Mouse (Mus musculus) kidney, postnatal 0 days (tissue): ENCODE data around the gene Tgfb1. TPM values are rescaled to one million over a fixed set of nuclear protein-coding genes. Genes with fewer than 3 reads are reported as not detected.

ENCODE experiments used
- ATAC-seq: fragments of 200-750 bp; cut with Nextera tagmentation; replicated peaks from 2 replicates; pipeline ENCODE4 v1.8.0; 2017; ENCODE audit warnings: low read depth, moderate number of reproducible peaks, moderate TSS enrichment, moderate library complexity; ENCODE audit not compliant: low FRiP score
- DNase-seq: peaks from one replicate; pipeline ENCODE4 v3.0.0-alpha.2; 2016; ENCODE audit warnings: low spot score
- H3K27ac ChIP-seq: fragments of 300-500 bp; sonication (generic); 2 replicates; pipeline ENCODE4 v1.5.1; 2014; ENCODE audit warnings: mild to moderate bottlenecking
- H3K27me3 ChIP-seq: fragments of 300-500 bp; sonication (generic); 2 replicates; pipeline ENCODE4 v1.6.1; 2014; ENCODE audit warnings: low read length, mixed read lengths; ENCODE audit not compliant: insufficient read depth
- H3K36me3 ChIP-seq: fragments of 300-500 bp; sonication (generic); 2 replicates; pipeline ENCODE4 v1.6.1; 2014; ENCODE audit warnings: low read length, mixed read lengths; ENCODE audit not compliant: insufficient read depth
- H3K4me1 ChIP-seq: fragments of 300-500 bp; sonication (generic); replicated peaks from 2 replicates; pipeline ENCODE4 v1.6.1; 2014; ENCODE audit warnings: antibody characterized with exemption, low read length, mixed read lengths; ENCODE audit not compliant: insufficient read depth
- H3K4me2 ChIP-seq: fragments of 300-500 bp; sonication (generic); 2 replicates; pipeline ENCODE4 v1.6.1; 2014; ENCODE audit warnings: mild to moderate bottlenecking, low read length, moderate library complexity, mixed read lengths
- H3K4me3 ChIP-seq: fragments of 300-500 bp; sonication (generic); replicated peaks from 2 replicates; pipeline ENCODE4 v1.5.1; 2014; ENCODE audit warnings: low read depth, low read length
- H3K9ac ChIP-seq: fragments of 300-500 bp; sonication (generic); 2 replicates; pipeline ENCODE4 v1.6.1; 2014; ENCODE audit warnings: low read depth, low read length
- H3K9me3 ChIP-seq: fragments of 300-500 bp; sonication (generic); replicated peaks from 2 replicates; pipeline ENCODE4 v1.6.1; 2016; ENCODE audit warnings: low read length, inconsistent platforms, mixed read lengths
- CTCF ChIP-seq: IDR thresholded peaks from 2 replicates; pipeline ENCODE4 v1.5.1; 2016; ENCODE audit warnings: antibody characterized with exemption, low read depth, mild to moderate bottlenecking, moderate library complexity
- WGBS: fragments of 180-500 bp; shearing (Covaris S2); extraction: QIAGEN DNeasy Blood & Tissue Kit; methylation state at CpG from one replicate; pipeline ENCODE4 v1.1.7; 2014; 5-methylcytosine and 5-hydroxymethylcytosine counted together
- polyA plus RNA-seq: library from polyadenylated mRNA; unstranded; fragments of >200 nt; fragmentation: Nextera tagmentation; extraction: Ambion mirVana; gene quantifications from 2 replicates; pipeline ENCODE4 v1.2.1, GENCODE M21; 2015

Gene Tgfb1
- polyA plus RNA-seq, 1 experiment from 2014 or later, result 3.6 TPM

- Histone ChIP-seq H3K9me3 (no peaks in the 10 kb centered on the region), H3K4me1 (0 out of 2 replicates have a peak, but pooled peaks cover 4% of the 10 kb centered on the region), H3K27me3 (no peaks in the 10 kb centered on the region), H3K4me3 (peak overlapping the region; percentile 61), H3K36me3 (no peaks in the 10 kb centered on the region), H3K4me2 (peak overlapping the region; percentile 50), H3K27ac (0 out of 2 replicates have a peak overlapping the region, but pooled peaks have one; percentile 88), H3K9ac (0 out of 2 replicates have a peak overlapping the region, but pooled peaks have one; percentile 57)
- no peak; the same call in 1 of the 2 replicates for TF ChIP-seq CTCF
- DNase-seq, result peak; percentile 18
- ATAC-seq, result no peak
- 8% methylated on average over 6 of the region's 6 CpGs for WGBS
Measured at GRCm38 (mm10) chr7:25679971-25680370, 6.8 kb upstream of the Tgfb1 start.

DNA sequence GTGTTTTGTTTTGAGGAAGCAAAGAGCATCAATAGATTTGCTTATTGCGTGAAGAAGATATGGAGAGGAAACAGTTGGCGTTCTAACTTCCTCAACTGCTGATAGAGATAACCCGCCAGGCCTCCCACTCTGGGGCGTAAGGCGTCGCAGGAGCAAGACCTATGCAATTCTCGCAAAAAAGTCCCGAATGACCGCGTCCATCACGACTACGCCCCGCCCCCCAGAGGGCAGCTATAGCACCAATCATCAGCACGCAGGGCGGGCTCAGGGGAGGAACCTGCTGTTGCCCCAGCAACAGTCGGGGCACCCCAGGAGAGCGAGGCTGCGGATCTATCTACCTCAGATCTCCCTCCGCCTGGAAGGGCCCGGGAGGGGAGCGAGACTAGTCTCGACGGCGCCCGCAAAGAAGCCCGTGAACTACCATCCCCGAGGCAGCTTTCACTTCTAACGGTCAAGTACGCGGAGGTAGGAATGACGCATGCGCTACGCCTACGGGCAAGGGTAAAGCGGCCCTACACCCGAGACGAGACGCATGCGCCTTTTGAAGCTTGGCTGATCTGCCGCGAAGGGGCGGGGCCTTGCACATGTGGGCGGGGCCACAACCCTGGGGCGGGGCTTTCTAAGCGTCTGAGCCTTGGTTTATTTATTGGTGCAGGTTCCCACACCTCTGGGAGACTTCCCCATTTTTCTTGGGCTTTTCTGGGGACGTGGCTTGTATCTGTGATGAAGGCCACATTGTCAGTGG, 6.1 kb upstream of the Tgfb1 start, which contains the start of gene B9d2:
B9d2 (plus strand) TSS at position 267 of the 745 bp plus-strand sequence.
- Histone ChIP-seq H3K27ac (peak within 1 kb of the TSS; percentile 88), H3K27me3 (no peaks in the 10 kb centered on the region), H3K4me1 (0 out of 2 replicates have a peak, but pooled peaks cover 4% of the 10 kb centered on the region), H3K36me3 (no peaks in the 10 kb centered on the region), H3K9ac (peak within 1 kb of the TSS; percentile 57), H3K9me3 (no peaks in the 10 kb centered on the region), H3K4me3 (peak within 1 kb of the TSS; percentile 61), H3K4me2 (peak within 1 kb of the TSS; percentile 50)
- TF ChIP-seq CTCF, result peak; percentile 17; the same call in 1 of the 2 replicates
- ATAC-seq, result peak; percentile 97
- WGBS, result under 1% methylated on average over 46 of the region's 46 CpGs
- peak; percentile 98 for DNase-seq

- H3K4me2 ChIP-seq, result peak overlapping the region; percentile 50
- H3K27me3 ChIP-seq, result no peaks in the 10 kb centered on the region
- no peak for ATAC-seq
- H3K4me1 ChIP-seq, result 0 out of 2 replicates have a peak, but pooled peaks cover 10% of the 10 kb centered on the region
- H3K4me3 ChIP-seq, result peak overlapping the region; percentile 61; the same call in 1 of the 2 replicates
- no peaks in the 10 kb centered on the region for H3K9me3 ChIP-seq
- DNase-seq, result no peak
- H3K36me3 ChIP-seq, result no peaks in the 10 kb centered on the region
- TF ChIP-seq CTCF, result no peak
- WGBS, result 58% methylated on average over 15 of the region's 15 CpGs
- no peak overlapping the region for H3K27ac ChIP-seq
- H3K9ac ChIP-seq, result no peak overlapping the region
Measured at GRCm38 (mm10) chr7:25681341-25682231, 5.2 kb upstream of the Tgfb1 start.

DNA sequence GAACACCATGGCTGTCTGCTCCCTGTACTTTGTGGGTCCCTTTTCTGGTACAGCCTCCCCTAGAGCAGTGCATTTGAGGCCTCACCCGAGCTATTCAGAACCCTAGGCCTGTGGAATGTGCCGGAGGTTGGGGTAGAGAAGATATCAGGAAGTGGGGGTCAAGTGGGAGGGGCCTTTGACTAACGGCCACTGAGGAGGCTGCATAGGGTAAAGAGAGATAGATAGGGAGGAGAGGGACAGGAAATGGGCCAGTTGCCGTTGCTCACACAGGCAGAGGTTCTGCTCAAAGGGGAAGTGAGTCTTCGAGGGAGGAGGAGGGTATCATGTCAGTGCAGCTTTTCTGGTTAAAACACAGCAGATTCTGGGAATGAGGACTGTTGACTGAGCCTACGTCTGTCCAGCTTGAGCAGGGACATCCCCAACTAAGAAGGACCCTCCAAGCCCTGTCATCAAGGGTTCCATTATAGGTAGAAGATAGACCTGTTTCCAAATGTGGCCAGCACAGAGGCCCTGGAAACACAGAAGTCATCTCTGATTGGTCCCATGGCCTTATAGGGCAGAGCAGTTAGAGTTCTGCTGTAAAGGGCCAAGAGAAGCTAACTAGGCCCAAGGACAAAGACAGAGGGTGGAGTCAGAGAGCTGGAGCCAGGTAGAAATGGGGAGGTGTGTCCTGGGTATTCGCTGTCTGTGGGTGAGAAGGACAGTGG, 3.2 kb upstream of the Tgfb1 start:
- 54% methylated on average over 7 of the region's 7 CpGs for WGBS
- no peak for TF ChIP-seq CTCF
- DNase-seq, result peak; percentile 52

GRCm38 (mm10) chr7:25684659-25685058, 2.1 kb upstream of the Tgfb1 start:
- H3K4me2 ChIP-seq, result no peak overlapping the region
- DNase-seq, result no peak
- H3K9me3 ChIP-seq, result no peaks in the 10 kb centered on the region
- TF ChIP-seq CTCF, result no peak
- no peak overlapping the region for H3K9ac ChIP-seq
- H3K27me3 ChIP-seq, result no peaks in the 10 kb centered on the region
- no peak for ATAC-seq
- H3K36me3 ChIP-seq, result no peaks in the 10 kb centered on the region
- peaks cover 28% of the 10 kb centered on the region; the same call in 1 of the 2 replicates for H3K4me1 ChIP-seq
- no peak overlapping the region for H3K27ac ChIP-seq
- 86% methylated on average over 6 of the region's 6 CpGs for WGBS
- H3K4me3 ChIP-seq, result no peak overlapping the region

More for the DNA sequence above, 3.2 kb upstream of the Tgfb1 start:
- no peaks in the 10 kb centered on the region for H3K27me3 ChIP-seq
- H3K4me3 ChIP-seq, result no peak overlapping the region
- H3K9ac ChIP-seq, result no peak overlapping the region
- H3K4me2 ChIP-seq, result no peak overlapping the region
- peak overlapping the region; percentile 28; the same call in 1 of the 2 replicates for H3K27ac ChIP-seq
- no peak for ATAC-seq
- H3K4me1 ChIP-seq, result peaks cover 22% of the 10 kb centered on the region; the same call in 1 of the 2 replicates
- no peaks in the 10 kb centered on the region for H3K36me3 ChIP-seq
- no peaks in the 10 kb centered on the region for H3K9me3 ChIP-seq
